Mouse (Mus musculus): Measurements from ENCODE around the gene Gata2.
A peak's percentile ranks its signal among the peaks of the same experiment; 100 is the strongest.
"Not testable (repeated sequence)": the region's sequence is repeated elsewhere in the genome, so short reads cannot be mapped to it uniquely, and the experiment has no call there.

The Gata2 gene

DNA sequence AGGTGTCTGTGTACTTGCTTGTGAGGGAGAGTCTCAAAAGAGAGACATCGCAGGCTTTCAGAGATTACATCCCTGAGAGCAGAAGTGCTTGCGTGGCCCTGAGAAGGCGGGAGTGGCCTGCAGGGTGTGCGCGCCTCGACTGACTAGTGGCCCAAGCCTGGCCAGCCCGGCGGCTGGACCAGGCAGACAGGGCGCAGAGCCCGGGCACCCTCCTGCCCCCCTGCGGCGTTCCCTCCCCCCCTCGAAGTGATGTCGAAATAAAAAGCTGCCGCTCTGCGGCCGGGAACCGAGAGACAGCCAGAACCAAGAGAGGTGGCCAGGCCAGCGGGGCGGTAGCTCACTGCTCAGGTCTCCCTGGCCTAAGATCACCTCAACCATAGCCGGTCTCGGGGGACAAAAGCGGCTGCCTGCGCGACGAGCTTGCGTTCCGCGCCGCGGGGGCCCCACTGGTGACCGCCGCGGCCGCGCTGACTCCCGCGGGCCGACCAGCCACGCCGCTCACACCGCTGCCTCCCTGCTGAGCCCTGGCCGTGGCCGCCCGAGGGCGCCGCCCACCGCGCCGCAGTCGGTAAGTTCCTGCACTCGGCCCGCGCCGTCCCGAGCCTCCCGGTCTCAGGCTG is at the start of gene Gata2:
TSS of gene Gata2 (plus strand) at position 459 of the 620 bp plus-strand sequence.
- DNase-seq = peak; percentile 74

DNA sequence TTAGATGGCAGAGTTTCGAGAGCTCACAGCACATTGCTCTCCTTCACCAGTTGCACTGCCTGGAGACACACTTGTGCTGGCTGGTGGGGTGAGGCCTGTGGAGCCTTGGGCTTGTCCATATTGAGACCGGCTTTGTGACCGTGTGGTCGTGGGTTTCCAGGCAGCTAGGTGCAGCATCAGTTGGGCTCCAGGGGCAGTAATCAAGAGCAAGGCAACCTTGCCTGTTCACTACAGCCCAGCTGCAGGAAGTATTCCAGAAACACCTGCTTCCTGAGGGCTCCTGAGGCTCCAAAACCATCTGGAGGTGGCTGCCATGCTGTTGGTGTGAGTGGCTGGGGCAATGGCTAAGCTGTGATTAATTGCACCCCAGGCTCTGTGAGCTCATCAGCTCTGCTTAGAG is 47.9 kb upstream of the Gata2 start:
- DNase-seq = no peak

DNA sequence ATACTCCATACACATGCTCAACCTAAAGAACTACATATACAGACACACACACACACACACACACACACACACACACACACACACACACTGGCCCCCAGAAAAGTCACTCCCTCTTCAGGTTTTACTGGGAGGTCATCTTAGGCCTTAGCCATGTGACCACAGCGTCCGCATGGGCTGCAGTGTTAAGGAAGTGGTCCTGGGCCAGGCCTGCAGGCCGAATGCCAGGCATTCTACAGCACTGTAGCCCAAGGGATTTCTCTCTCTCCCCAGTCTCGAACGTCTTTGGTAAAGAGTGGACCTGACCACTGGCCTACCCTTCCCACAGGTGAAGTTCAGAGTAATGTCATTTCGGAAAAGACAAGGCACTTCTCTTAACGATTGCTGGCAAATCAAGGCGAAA is 47.1 kb upstream of the Gata2 start:
- peak; percentile 44 for DNase-seq

DNA sequence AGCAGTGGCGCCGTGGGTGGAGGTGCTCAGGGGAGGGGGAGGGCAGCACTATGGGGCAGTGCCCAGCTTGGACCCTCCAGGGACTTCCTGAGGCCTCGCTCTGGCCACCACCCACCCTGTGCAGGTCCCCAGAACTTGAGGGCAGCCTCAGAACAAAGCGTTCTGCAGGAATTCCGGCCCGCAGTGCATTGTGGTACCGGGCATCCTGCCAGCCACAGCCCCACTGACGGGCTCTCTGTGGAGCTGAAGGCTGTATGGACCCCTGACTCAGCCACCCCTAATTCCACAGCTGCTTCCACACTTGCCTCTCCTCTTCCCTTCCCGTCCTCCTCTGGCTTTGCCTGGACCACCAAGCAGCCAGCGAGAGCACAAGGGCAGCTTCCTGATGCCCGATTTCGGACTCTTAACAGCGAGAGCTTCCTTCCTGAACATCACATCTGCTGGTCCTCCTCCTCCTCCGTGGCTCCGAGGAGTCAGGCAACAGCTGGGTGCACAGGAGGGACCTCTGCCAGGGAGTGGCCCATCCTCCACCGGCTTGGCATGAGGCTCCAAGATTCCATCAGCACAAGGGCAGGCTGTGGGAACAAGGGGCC is 46.2 kb upstream of the Gata2 start:
- DNase-seq = peak; percentile 77

DNA sequence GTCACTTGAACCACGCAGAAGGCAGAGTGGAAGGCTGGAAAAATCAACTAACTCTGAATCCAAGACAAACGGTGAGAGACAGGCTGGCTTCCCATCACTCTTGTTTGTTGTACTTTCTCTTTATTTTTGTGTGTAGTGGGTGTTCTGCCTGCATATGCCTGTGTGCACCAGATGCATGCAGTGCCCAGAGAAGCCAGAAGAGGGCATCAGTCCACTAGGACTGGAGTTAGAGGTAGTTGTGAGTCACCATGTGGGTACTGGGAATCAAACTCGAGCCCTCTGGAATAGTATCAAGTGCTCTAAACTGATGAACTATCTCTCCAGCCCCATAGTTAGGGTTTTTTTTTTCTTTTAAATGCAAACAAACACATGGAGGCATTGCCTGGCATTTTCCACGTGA is 42.4 kb upstream of the Gata2 start:
- no peak for DNase-seq

DNA sequence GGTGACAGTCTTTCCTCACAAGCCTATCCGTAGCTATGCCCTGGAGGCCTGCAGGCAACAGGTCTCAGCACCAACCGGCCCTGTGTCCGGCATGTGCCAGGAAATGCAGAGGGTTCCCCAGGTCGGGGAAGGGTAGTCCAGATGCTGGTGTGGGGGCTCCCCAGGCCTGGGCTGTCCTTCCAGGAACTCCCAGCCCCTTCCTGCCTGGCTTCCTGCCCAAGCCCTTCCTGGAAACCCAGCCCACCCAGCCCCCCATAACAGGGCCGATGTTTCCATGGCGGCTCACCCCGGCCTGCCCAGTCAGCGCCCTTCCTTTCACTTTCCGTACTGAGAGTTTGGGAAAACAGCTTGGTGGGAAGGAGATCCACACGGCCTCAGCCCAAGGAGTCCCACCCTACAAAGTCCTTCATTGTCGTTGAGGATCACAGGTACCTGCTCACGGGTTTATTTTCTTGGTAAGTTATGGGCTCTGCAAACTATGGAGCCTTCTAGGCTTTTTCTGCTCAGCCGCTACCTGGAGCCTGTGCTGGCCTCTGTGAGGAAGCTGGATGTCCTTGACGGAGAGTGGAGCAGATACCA is 41.5 kb upstream of the Gata2 start:
- peak; percentile 83 for DNase-seq

DNA sequence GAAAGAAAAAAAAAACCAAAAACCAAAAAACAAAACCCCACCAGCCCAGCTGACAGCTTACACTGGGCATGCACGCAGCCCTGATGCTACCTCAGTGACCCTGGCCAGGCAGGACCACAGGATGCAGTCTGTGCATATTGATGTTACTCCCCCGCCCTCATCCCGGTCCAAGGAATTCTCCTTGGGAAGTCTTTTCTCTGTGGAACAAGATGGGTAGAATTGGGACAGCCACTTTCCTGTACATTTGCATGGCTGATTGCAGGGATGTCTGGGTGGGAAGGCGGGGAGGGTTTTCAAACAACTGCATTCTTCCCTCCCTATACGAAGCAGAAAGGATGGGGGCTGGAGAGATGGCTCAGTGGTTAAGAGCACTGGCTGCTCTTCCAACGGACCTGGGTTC is 40.7 kb upstream of the Gata2 start:
- no peak for DNase-seq

DNA sequence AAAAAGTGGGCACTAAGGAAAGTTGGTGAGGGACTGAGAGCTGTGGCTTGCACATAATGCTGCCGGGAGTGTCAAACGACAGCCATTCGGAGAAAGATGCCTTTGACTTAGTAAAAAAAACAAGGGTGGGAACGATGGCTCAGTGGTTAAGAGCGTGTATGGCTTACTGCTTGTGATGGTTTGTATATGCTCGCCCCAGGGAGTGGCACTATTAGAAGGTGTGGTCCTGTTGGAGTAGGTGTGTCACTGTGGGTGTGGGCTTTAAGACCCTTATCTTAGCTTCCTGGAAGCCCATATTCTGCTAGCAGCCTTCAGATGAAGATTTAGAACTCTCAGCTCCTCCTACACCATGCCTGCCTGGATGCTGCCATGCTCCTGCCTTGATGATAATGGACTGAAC is 38.1 kb upstream of the Gata2 start:
- DNase-seq = not testable (repeated sequence)

DNA sequence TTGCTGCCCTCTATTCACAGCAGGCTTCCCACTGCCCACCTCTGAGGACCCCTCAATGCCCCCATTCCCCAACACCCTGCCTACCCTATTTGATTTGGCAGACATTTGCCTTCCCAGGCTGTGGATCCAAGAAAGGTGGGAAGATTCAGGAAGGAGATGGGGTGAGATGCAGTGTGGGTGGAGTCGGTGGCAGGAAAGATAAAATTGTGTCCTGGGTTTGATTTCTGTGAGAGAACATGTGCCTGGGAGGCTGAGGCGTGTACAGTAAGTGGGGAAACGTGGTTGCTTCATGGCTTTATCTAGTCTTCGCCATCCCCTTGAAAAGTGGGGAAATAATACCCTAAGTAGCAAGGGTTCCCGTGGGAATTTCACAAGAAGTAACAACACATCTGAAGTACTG is 34.9 kb upstream of the Gata2 start:
- DNase-seq = no peak

DNA sequence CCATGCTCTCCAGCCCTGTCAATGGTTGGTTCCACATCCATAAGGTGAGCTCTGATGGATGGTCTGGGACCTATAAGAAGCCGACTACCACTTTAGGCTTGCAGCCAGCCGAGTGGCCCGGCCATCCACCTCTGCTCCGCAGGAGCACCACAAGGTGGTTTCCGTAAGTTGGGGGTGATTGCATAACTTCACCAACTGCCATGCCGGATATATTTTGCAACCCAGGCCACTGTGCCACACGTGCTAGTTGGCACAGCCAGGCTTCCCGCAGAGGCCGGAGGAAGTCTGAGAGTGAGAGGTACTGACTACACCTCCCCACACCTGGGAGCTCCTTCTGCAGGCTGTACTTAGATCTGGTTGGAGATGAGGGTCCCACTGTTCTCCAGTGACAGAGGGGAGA is 27.6 kb upstream of the Gata2 start:
- no peak for DNase-seq

DNA sequence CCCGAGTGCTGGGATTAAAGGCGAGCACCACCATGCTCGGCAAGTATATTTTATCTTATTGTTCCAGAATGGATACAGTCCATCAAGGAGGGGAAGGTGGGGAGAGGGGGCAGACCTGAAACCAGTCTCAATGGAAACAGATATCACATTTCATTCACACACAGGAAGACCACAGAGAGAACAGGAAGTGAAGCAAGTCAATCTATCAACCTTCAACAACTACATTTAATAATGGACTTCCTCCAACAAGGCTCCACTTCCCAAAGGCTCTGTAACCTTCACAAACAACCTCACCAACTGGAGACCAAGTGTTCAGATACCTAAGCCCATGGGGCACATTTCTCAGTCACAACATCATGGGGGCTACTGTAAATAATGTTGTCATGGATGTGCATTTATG is 19.5 kb upstream of the Gata2 start:
- DNase-seq = no peak

DNA sequence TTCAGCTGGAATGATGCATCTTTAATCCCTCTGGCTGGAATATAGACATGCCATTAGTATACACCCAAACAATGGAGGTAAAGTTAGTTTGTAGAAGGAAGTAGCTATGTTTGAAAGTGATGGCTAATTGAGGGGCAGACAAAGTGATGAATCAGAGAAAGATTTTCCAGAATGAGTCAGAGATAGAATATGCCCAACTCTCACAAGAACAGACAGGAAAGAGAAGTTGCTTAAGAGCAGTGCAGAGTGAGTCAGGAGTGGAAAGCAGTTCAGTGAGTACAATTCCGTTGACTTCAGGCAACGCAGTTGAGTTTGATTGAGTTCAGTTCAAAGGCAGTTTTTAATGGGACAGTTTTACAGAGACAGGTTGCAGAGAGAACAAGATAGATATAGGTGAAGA is 19.0 kb upstream of the Gata2 start:
- DNase-seq = no peak

DNA sequence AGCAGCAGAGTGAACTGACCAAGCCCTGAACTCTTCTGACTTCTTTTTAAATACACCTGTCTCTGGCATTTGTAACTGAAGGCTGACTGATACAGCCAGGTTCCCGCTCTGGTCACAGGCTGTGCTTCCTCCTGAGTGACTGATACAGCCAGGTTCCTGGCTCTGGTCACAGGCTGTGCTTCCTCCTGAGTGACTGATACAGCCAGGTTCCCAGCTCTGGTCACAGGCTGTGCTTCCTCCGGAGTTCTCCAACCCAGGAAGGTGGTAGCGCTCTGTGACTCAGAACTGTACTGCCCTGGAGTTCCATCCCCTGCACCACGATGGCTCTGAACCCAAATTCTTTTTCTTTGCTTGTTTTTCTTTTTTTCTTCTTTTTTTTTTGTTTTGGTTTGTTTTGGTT is 9.0 kb upstream of the Gata2 start:
- no peak for DNase-seq

DNA sequence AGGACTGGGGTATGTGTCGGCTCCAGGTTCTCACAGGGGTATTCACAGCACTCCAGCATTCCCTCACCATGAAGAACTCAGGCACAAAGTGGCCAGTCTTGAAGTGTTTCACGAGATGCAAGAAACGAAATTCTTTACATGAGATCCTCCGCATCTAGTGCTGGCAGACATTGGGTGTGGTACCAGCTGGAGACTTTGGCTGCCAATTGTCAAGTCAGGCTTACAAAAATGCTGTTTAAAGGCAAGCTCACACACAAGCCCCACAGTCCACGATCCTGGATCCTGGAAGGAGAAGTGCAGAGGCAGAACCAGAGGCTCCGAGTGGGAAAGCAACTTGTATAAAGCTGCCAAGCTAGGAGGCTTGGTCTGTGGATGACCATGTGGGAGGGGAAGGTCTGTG is 5.5 kb upstream of the Gata2 start:
- DNase-seq = no peak

DNA sequence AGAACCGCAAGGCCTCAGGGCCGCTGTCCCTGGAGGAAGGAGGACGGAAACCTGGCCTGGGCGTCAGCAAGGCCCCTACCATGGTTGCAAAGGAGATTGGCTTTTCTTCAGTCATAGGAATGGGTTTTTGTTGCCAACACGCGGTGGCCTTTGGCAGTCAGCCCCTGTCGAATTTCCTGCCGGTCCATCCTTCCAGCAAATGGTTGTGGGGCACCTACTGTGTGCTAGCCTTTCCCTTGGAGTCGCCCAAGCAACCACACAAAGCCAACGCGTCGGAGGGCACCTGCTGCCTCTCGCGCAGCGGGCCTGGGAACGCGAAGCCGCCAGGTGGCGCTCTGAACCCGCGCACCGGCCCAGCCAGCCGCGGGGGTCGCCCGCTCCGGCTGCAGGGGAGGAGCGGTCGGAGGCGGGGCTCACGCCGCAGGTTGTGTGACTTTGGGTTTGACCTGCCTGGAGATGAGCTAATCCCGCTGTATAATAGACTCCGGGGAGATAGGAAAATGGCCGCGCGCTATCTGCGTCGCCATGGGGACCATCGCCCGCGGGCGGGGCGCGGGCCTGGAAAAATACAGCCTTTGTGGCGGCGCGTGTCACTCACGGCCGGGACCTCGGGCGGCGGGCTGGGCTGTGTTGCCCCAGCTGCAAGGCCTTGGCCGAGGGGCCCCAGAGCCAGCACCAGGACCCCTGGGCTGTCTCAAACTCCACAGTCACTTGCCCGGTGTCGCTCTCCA is 4.2 kb upstream of the Gata2 start:
- peak; percentile 86 for DNase-seq

DNA sequence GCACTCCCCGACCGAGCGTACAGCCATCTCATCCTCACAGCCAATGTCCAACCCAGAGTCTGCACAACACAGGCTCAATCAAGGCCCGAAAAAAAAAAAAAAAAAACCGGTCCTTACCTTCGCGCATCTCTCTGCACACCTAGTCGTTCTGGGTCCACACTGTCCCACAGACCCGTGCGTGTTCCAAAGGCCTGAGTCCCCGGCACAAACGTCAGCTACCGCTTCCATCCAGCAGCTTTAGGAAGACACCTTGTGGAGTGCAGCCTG is 3.7 kb upstream of the Gata2 start:
- DNase-seq = no peak

DNA sequence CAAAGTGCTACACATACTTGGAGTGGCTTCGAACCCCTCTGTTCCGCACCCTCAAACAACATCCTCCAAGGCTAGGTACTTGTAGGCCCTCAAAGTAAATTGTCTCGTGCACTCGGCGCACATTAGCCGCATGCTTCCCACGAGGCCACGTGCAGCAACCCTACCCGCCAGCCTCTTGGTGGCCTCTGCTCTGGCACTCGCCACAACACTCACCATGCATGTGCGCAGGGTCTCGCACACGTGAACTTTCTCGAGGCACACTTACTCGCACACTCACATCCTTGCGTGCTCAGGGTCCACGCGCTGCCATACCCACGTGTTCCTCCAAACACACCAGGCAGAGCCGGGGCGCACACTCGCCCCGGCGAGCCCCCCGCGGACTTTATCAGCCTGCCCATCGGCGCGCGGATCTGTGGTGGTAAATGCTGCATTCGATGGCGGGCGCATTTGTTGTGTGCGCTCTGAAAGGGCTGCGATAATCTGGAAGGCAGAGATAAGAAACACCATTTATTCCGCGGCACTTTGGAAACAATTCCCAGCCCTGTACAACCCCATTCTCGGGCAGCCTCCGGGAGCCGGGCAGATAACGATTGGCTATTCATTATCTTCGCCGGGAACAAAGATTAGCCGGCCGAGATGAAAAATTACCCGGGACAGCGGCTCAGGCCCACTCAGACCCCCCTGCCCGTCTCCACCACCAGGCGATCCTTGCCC is 3.2 kb upstream of the Gata2 start:
- DNase-seq = no peak

DNA sequence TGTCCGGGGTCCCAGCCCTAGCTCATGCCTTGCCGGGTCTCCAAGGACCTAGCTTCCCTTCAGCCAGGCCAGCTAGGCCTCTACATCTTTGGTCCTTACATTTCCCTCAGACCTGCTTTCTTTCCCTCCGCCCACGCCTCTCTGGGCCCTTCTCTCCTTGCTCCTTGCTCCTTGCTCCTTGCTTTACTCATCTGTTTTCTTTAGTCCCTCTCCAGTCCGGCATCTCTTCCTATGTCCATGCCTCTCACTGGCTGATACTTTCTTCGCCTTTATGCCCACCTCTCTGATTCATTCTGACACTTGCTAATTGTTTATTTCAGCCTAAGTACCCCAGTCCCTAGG is 2.7 kb upstream of the Gata2 start:
- DNase-seq = no peak

DNA sequence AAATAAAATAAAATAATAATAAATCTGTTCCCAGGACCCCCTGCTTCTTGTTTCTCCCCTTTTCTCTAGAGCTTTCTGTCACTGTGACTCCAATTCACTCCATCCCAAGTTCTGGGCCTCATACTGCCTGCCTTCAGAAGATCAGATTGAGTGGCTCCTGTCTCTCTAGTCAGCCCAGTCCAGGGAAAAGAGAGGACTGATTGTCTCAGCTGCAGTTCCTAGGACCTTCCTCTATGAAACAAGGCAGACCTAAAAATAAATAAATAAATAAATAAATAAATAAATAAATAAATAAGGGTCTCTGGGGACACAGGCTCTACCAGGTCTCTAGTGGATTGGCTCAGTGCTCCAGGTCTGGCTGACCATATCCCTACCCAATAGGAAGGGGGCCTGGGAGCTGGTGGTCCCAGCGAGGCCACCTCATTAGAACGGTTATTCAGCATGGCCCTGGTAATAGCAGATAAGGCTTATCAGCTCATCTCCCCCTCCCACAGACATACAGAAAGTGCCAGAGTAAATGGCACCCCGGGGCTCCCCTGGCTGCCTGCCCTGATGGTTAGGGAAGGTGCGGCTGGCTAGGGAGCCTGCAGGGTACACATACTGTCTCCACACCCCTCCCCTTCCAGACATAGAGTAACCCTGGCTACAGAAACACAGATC is 2.1 kb upstream of the Gata2 start:
- no peak for DNase-seq

DNA sequence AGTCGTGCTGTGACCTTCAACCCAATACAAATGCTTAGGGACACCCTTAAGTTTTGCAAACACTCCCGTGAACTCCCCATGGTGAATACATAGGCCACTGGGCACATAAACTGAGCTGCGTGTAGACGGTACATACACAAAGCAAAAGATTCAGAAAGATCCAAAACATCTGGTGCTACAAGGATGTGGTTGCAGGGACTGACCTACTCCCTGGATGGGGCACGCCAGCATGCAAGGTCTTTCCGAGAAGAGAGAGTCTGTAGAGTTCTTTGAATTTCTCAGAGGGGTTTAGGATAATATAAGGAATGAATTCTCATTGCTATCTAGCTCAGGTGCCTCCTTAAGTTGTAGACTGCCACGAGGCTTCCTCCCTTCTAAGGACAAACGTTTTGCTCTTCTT is 935 bp upstream of the Gata2 start:
- no peak for DNase-seq

DNA sequence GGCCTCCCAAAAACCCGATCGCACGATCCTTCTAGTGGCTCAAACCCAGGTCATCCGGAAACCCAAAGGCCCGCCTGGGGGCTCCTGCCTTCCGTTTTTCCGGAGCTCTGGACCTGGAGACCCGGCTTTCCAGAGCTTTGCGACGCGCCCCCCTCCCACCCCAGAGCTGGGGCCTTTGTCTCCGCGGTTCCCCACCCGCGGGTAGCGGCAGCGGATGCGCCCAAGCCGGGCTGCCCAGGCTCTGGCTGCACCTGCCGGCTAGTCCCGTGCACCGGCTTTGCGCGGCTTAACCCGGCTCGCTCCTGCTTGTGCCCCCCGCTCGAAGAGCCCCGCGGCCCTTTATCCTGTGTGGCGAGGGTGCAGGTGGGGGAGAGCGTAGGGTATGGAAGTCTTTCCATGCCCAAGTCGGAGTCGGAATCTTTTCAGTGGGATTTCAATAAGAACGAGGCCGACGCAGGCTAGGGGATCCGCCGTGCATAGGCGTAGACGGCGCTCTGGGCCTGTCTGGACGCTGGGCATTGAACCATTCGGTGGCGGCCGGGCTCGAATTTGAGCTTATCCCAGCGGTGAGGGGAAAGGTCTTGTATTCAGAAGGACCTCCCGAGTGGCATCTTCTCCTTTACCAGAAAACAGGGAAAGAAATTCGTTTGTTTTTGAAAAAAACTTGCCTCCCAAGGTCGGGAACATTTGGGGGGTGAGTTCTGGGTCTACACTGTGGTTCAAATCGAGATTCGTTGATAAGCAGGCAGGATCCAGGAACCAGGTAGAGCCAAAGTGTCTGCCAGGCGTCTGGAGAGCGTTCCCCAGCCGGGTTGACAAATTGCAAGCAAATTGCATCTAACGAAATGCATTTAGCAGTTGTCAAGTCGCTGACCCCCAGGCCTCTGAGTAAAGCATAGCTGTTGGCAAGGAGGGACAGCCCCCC is 624 bp downstream of the Gata2 start:
- peak; percentile 52 for DNase-seq

DNA sequence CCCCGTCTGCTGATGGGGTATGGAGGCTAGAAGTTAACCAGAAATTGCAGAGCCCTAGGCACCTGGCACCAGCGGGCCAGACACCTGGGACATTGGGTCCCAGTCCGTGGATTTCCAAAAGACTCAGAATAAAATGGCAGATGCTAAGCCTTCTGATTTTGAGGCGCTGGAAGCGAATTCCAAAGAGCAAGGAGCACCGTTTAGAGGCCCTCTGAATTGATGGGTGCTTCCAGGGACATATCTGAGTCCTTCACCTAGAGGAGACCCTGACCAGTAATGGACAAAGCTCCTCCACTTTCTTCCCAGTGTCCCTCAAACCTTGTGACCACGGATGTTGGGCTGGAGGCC is 1.3 kb downstream of the Gata2 start:
- DNase-seq = no peak
